Mouse (Mus musculus) small intestine, adult 2 months (tissue): ENCODE results near the gene Tsc1.

Source experiments
- CTCF ChIP-seq: fragments of 200-500 bp; IDR thresholded peaks from 2 replicates; pipeline ENCODE4 v1.5.1; 2012; ENCODE audit warnings: low read depth, mild to moderate bottlenecking, control low read depth, inconsistent platforms, low read length, moderate library complexity, mixed read lengths; ENCODE audit not compliant: insufficient replicate concordance, insufficient read length; ENCODE audit errors: extremely low read depth
- POLR2A ChIP-seq: fragments of 200-500 bp; IDR thresholded peaks from 2 replicates; pipeline ENCODE4 v1.6.1; 2012; ENCODE audit warnings: low read depth, mild to moderate bottlenecking, control low read depth, inconsistent platforms, low read length, moderate library complexity

GRCm38 (mm10) chr2:28617498-28618486 lies 23.2 kb upstream of the Tsc1 start:
- TF ChIP-seq POLR2A (no peak), CTCF (no peak)
